Mouse (Mus musculus) spleen, adult 2 months (tissue): ENCODE data around the gene Dab2ip.

Source experiments
- CTCF ChIP-seq: fragments of 200-500 bp; IDR thresholded peaks from 2 replicates; pipeline ENCODE4 v1.5.1; 2011; ENCODE audit warnings: mild to moderate bottlenecking, inconsistent platforms; ENCODE audit not compliant: insufficient read depth, insufficient read length, insufficient replicate concordance; ENCODE audit errors: extremely low read depth
- POLR2A ChIP-seq: fragments of 200-500 bp; IDR thresholded peaks from 2 replicates; pipeline ENCODE4 v1.6.1; 2011; ENCODE audit warnings: low read depth, low read length, inconsistent platforms

DNA sequence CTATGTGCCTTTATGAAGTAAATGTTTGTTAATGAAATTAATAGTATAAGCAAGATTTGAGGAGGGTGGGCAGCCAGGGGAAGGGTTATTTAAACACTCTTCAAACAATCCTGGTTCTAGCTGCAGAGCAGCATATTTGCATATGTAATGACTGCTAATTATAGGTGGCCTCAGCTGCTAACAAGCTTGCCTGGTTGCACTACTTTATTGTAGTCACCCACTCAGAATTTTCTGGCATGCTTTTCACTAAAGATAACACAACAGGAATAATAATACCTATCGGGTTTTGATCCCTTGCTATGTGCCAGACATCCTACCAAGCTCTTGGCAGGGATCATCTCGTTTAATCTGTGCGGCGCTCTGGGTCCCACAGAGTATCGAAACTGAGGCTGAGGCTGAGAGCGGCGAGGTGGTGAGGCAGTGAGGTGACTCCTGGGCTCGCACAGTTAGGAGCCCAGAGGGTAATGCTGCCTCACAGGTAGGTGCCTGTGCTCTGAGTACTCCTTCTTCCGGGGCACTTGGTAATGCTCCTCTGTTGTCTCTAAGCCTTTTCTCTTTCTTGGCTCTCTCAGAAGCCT, 126.8 kb downstream of the Dab2ip start:
- TF ChIP-seq CTCF = no peak
- TF ChIP-seq POLR2A = no peak
